Mouse (Mus musculus): ENCODE measurements around the gene Mog.

The Mog gene

DNA sequence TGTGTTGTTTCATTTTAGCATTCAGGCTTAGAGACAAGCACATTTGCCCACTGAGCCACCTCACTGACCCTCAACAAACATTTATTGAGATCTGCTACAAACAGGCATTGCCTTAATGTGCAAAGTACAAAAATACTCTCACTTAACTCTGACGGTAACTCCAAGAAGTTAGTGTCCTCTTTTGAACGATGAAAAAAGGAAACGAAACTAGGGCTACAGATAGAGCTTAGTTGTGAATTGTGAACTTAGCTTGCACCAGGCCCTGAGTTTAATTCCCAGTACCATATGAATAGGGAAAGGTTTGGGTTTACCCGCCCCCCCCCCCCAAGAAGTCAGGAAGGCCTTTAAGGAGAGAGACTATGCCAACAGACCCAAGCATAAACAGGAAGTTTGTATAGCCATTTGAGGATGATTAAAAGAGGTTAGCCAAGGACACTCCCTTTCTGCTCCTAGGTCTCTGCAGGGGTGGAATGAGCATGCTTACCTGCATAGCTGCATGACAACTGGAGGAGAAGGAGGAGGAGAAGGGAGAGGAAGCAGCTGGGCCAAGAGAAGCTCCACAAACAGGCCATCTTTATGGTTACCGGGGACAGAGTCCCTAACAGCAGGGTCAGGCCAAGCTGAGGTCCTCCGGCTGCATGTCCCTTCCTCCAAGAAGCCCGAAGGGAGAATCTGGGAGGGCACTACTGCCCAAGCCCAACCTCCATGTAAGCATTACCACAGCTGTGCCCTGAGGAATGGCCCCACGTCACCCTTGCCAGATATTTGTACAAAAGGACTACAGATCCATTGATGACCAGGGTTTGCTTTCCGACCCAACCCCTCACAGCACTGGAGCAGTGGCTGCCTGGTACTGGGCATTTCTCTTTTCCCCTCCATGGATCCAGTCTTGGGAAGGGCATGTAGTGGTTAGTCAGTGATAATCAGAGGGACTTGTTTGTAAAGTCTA, at the start of gene Mog:
Mog (minus strand) TSS at position 771 of the 949 bp plus-strand sequence.
- no peak for DNase-seq (ENCODE audit: low read depth)

DNA sequence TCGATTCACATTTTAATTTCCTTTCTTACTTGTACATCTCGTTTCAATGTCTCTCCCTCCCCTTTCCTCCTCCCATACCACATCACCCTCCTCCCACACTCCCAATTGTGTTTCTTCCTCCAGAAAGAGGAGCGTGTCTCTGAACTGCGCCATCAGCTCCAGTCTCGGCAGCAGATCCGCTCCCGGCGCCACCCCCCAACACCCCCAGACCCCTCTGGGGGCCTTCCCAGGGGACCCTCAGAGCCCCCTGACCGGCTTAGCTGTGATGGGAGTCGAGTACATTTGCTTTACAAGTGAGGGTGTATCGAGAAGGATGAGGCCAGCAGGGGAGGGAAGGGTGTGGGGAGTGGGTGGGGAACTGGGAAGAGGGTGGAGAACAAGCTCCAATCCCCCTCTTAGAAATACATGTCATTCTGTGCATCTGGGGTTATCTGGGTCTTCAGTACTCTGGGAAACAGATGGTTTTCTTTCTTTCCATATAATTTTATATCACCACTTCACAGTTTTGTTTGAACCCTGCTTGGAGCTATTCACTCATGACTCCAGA, 49.6 kb upstream of the Mog start:
- no peak for DNase-seq (ENCODE audit: low read depth)

DNA sequence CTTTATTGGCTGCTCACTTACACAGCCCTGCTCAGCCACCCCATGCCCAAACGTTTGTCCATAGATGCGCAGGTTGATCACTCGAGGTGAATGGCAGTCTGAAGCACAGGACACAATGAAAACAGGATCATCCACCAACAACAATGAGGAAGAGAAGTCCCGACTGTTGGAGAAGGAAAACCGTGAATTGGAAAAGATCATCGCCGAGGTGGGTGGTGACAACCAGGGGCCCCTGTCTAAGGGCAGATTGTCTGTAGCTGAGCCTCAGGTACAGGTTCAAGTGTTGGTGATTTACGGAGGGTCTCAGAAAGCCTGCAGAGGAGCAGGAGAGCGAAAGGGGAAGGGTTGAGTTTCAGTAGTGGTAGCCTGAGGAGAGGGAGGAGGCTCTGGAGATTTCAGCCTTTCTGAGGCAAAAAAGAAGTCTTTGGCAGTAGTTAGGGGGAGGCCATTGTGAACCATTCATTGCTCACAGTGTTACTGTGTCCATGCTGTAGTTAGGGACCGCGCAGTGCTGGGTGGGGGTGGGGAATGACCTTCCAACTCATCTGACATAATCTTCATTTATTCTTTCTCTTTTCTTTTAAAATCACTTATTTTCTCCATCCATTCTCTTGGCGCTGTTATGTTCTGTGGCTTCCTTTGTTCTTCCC, 49.0 kb upstream of the Mog start:
- no peak for DNase-seq (ENCODE audit: low read depth)

- DNase-seq (ENCODE audit: low read depth): no peak
These were observed 46.9 kb upstream of the Mog start for GRCm38 (mm10) chr17:37070121-37070520.

DNA sequence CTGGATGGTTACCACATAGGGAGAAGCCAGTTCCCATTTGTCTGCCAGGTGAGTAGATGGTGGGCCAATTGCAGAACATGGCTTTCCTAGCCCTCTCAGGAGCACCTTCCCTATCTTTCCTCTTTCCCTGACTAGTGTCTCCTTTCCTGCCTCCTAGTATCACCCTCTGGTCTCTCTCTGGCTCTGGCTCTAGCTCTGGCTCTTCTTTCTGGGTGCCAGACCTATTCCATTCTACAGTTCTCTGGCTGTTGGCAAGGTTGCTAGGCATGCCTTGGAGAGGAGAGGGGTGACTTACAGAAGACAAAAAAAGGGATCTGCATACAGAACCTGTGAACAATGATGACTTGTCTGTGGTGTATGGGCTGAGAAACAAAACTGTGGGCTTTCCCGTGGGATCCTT, 44.7 kb upstream of the Mog start:
- DNase-seq (ENCODE audit: low read depth): no peak

DNA sequence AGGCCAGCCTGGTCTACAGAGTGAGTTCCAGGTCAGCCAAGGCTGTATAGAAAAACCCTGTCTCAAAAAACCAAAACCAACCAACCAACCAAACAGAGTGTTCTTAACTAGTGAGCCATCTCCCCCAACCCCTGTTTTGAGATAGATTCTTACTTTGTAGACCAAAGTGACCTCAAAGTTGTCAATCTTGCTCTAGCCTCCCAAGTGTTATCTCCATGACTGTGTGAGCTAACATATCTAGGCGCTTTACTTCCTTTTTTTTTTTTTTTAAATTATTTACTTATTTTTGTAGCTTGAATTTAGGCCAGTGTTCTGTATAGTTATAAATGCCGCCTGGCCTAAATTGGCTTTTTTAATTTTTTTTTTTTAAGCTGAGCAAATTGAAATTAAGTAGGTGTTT, 42.8 kb upstream of the Mog start:
- no peak for DNase-seq (ENCODE audit: low read depth)

GRCm38 (mm10) chr17:37063686-37064495, 40.7 kb upstream of the Mog start:
- no peak for DNase-seq (ENCODE audit: low read depth)

- DNase-seq (ENCODE audit: low read depth): no peak
These were observed 39.9 kb upstream of the Mog start for GRCm38 (mm10) chr17:37063063-37063462.

DNA sequence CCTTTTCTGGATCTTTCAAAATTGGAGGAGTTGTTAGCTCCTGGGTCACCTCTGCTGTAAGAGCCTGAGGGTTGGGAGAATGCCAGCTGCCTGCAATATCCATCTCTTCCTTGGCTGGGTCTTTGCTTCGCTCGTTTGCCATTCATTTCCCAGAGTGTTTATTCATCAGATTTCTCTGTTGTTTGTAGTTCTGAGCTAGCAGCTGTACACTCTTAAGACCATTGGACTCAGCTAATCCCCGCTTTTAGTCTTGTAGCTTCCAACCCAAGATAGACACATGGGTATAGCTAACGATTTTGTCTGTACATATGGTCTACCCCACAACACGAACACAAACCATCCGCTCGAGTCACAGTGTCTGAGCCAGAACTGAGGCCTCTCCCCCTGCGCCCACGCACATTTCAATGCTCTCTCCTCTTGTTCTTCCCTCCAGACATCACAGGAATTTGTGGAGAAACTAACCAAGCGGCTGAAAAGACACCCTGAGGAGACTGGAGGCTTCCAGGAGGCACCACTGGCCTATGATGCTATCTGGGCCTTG, 39.0 kb upstream of the Mog start:
- no peak for DNase-seq (ENCODE audit: low read depth)

DNA sequence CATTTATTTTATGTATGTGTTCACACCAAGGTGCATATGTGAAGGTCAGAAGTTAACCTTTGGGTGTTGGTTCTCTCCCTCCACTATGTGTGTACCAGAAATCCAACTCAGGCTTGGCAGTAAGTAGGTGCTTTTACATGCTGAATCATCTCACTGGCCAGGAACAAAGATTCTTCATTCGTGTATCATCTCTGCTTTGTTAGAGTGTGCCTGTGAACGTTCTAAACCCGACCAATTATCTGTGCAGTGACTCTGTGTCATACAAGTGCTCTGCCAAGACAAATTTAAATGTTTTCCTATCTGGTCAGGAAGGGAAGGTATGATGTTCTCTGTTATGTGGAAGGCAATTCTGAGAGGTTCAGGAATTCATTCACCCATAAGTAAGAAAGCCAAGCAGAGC, 38.2 kb upstream of the Mog start:
- DNase-seq (ENCODE audit: low read depth): no peak

GRCm38 (mm10) chr17:37056957-37057356, 33.8 kb upstream of the Mog start:
- DNase-seq (ENCODE audit: low read depth): no peak

DNA sequence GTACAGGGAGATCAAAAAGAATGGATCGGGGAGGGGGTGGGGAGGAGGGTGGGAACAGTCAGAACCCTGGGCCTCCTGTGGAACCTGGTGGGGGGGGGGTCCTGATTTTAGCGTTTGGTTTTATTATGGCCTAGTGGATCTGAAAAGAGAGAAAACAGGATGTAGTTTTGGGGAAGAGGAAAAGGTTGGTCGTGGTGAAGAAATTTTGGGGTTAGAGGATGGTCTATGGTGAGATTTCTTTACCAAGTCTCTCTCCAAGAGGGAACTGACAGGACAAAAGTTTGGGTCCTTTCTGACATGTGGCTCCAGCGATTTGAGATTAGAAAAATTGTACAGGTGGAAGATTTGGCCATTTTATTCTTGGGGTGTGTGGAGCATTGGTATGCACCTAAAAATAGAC, 28.5 kb upstream of the Mog start:
- no peak for DNase-seq (ENCODE audit: low read depth)

GRCm38 (mm10) chr17:37050876-37051275, 27.7 kb upstream of the Mog start:
- DNase-seq (ENCODE audit: low read depth): no peak

GRCm38 (mm10) chr17:37050399-37050798, 27.2 kb upstream of the Mog start:
- DNase-seq (ENCODE audit: low read depth): no peak

DNA sequence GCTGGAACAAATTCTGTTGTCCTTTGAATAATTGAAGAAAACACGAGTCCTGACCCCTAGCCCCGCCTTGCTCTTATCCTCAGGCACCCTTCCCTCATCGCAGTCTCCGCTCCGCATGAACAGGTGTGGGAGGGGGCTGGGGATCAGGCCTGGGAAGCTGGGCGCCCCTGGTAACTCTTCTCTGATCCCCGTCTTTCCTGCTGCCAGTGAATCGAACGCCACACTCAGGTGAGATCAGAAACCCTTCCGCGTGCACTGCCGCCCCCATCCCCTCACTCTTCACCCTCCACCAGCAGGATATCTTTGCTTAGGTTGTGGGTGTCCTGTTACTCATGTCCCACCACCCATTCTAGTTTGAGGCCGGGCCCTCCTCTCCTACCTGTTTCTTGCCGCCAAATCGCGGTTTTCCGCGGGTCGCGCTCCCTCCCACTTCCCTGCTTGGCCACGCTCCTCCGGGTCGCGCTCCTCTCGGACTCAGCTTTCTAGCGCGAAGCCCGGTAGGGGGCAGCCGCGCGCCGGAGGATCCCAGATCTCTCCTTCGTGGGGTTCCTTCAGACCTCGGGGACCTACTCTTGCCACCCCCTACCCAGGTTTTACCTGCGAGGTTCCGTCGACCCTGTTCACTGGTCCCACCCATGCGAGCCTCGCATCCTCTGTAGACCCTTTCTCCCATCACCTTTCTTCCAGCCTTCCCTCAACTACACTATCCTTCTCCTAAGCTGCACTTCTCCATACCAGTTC, 26.5 kb upstream of the Mog start:
- DNase-seq (ENCODE audit: low read depth): no peak

DNA sequence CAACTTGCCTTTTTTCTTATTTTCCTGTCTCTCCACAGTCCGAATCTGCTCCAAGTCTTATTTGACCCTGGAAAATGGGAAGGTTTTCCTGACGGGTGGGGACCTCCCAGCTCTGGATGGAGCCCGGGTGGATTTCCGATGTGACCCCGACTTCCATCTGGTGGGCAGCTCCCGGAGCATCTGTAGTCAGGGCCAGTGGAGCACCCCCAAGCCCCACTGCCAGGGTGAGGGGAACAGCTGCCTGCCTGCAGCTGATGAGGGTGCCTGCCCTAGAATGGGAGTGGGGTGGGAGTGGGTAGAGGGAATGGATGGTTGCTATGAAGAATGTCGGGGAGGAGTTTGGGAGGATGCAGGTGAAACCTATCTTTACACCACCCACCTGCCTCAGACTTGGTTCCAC, 25.2 kb upstream of the Mog start:
- no peak for DNase-seq (ENCODE audit: low read depth)

DNA sequence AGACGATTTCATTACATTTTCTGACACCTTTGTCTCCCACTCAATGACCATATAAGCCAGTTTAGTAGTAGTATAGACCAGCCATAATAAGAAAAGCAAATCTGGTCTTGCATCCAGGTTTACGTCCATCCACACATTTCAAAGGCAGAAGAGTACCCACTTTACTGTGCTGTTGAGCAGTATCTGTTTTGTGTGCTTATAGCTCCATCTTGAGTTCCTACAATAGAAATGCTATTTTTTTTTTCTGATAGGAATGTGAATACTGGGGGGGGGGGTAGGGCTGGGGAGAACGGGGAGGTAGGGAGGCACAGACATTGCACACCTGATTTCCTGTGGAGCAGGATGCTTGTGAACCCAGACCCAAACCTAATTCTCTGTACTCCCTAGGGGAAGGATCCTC, 24.8 kb upstream of the Mog start:
- DNase-seq (ENCODE audit: low read depth): no peak

DNA sequence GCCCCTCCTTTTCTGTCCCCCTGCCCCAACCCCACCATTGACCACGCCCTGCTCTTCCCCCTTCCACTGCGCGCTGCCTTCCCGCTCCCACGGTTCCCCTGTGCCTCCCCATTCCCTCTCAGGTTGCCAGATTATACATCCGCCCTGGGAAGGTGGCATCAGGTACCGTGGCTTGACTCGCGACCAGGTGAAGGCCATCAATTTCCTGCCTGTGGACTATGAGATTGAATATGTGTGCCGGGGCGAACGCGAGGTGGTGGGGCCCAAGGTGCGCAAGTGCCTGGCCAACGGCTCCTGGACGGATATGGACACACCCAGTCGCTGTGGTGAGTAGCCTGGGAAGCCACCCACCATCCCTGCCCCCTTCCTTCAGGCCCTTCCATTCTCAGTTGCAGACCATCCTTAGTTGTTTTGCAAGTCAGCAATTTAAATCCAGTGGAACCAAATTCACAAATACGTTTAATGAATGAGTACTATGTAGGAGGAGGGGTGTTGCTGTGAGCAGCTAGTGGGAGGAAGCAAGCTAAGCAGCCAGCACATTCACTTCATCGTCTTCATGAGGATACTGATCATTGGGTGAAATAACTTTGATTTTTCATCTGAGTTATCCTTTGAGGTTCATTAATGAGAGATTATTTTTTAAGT, 24.3 kb upstream of the Mog start:
- no peak for DNase-seq (ENCODE audit: low read depth)

DNA sequence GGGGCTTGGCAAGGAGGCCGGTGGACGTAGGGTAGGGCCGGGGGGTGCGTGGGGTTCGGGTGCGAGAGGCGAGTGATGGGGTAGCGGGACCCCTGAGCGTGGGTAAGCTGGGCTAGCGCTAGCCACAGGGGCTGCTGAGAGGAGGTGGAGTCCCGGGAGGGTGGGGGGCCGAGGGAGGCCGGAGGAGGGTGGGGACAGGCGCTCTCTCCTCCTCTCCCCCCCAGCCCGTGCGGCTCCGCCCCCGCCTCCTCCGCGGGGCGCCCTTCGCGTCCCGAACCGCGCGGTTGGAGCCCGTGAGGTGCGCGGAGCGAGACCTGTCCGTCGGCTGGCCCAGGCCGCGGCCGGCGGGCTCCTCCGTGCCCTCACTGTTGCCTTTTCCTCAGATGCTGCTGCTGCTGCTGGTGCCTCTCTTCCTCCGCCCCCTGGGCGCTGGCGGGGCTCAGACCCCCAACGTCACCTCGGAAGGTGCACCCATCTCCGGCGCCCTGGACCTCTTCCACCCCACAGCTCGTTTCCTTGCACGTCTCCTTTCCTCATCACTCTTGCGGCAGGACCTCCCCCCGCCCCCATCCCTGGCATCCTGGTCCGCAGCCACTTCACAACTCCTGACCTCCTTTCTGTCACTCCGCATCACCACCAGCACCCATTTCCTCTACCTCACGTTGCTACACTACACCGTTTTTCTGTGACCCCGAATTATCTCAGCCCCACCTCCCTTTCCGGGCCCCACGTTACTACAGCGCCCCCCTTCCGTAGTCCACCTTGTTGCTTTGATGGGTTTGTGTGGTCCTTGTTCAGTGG, 23.3 kb upstream of the Mog start:
- DNase-seq (ENCODE audit: low read depth): no peak
